Mouse (Mus musculus): Measurements from ENCODE around the gene Efcab9.
A peak's percentile ranks its signal among the peaks of the same experiment; 100 is the strongest.
"Not testable (repeated sequence)": the region's sequence is repeated elsewhere in the genome, so short reads cannot be mapped to it uniquely, and the experiment has no call there.

Gene Efcab9

DNA sequence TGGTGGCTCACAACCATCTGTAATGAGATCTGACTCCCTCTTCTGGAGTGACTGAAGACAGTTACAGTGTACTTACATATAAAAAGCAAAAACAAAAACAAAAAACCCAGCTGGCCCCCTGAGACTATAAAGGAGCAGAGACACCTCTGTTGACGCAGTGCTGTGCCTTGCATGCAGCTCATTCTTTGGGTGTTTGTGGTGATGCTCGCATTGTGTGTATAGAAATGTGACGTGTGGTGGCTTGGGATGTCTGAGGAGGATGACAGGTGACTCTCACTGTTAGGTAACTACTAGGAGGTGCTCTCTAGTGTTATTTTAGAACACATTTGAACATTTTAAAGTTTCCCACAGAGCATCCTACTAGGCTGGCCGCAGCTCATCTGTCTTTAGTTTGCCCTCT lies 3.8 kb upstream of the Efcab9 start:
- DNase-seq, result no peak

DNA sequence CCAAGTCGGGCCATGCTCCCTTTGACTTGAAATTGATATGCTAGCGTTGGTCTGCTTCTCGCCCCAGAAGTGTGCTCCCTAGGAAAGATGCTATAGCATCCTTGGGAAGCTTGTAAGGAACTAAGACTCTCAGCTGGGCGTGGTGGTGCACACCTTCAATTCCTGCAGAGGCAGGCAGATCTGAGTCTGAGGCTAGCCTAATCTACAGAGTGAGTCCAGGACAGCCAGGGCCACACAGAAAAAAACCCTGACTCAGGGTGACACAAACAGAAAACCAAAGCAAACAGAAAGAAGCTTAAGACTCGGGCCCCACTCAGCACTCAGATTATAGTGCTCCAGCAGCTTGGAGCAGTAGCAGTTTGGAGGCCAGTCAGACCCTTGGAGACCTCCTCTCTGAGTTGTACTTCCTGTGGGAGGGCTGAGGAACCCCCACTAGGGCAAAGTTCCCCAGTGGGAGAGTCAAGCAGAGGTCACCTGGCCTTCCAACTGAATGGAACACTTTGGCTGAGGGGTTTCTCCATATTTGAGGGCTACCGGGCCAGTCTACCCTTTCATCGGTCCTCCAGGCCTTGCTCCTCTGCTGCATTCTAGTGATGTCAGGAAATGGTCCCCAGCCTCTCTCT lies 2.7 kb upstream of the Efcab9 start:
- DNase-seq, result no peak

DNA sequence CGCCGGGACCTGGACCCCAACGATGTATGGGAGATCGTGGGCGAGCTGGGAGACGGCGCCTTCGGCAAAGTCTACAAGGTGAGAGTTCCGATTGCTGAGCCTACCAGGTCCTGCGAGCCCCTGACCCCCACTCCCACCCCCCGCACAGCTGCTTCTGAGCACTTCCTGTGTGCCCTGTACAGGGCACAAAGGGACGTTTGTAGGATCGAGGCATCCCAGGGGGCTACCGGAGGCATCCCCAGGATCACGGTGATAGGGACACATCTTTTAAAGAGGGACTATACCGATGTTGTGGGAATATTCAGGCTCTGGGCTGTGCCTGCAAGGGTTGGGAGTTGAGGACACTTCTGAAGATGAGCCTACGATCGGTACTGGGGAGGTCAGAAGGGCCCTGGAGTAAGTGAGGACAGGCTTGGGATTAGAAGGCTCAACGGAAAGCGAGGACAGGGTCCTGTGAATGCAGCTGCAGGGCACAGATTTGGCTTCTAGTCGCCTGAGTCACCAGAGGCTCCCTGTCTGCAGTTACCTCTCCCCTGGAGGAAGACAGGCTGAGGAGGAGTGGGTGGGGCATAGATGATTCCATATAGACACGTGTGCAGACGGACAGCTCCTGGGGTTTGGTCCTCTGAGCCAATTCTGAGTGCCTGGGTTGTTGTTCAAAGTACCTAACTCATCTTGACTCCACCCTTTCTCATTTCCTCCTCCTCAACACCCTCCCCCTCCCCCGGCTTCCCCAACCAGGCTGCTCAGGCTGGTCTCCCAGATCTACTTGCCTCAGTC lies 1.8 kb upstream of the Efcab9 start:
- DNase-seq, result peak; percentile 36 to 40

DNA sequence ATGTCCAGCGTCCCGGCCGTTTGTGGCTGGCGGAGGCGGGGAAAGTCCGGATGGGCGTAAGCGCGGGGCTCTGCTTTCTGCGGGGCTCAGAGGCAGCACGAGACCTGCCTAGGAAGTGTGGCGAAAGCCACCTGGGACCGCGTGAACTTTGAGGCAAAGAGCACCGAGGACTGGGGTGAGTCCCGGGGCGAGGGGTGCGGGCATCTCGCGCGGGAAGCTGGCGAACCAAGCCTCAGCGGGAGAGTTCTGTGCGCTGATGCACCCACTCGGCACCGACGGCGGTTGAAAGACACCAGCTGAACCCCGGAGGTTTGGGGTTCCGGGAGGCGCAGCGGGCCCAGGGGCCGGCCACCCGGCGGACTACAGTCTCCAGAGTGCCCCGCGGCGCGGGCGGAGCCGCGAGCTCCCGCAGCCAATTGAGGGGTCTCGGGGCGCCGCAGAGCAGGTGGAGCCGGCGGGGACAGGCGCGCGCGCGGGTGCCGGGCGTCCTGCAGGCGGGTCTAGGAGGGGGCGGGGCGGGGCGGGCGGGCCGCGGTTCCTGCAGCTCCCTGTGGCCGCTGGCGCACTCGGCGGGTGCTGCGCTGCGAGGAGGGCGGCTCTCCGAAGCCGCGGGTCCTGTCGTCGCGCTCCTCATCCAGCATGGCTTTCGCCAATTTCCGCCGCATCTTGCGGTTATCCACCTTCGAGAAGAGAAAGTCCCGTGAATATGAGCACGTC lies 1.0 kb upstream of the Efcab9 start, which contains the start of gene Stk10:
Stk10 (plus strand) TSS at position 541 of the 717 bp plus-strand sequence.
- DNase-seq, result peak; percentile 80 to 90

DNA sequence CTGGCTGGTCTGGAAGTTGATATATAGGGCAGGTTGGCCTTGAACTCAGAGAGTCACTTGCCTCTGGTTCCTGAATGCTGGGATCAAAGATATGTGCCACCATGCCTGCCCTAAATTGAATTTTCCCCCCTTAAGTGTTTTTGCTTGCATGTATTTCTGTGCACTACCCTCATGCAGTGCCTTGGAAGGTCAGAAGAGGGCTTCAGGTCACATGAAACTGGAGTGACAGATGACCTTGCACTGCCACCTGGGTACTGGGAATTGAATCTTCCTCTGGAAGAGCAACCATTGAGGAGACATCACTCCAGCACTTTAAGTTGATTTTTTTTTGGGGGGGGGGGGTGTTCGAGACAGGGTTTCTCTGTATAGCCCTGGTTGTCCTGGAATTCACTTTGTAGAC lies 1.7 kb downstream of the Efcab9 start:
- no peak for DNase-seq

DNA sequence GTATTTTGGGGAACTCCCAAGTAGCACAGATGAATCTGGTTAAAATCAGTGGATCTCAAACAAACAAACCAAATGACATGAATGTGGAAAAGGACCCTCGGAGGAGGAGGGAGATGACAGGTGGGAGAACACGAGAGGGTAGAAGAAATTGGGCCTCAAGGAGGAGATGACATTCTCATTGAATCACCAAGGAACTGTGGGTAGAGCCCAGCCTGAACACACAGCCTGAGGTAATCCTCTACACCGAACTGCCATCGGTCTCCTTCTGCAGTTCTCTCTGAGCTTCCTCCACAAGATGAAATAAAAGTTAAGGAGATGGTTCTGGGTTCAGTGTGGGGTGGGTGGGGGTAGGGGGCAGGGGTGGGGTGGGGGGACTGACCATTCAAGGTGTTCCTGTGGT lies 4.9 kb downstream of the Efcab9 start:
- DNase-seq, result no peak

DNA sequence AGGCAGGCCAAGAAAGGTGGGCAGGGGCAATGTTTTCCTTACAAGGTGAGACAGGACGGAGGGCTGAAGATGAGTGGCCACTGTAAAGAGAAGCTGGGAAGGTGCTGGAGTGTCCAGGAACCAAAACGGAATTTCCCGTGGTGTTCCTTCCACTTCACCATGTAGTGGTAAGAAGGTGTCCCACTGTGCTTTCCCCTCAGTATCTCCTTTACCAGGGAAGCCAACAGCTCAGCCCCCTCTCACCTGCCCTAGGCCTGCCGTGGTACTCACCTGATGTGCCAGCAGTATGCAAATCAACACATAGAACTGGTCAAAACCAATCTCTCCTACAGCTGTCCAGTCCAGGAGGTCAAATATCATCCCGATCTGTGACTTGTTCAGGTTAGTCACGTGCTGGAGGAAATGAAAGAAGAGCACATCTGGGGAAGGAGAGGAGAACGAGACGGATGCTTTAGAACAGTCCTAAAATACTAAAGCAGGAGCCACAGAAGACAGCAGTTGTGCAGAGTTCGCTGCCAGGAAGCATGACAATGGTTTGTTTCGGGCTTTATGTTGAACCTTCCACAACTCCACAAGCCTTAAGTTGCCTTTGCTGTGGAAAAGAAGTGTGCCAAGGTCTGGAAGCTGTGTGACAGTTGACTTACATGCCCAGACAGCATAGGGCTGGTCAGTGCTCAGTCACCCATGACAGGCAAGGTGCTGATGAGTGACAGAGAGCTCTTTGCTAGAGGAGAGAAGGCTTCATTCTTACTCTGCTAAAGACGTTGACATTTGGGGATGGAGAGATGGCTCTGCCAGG lies 7.6 kb downstream of the Efcab9 start:
- no peak for DNase-seq

DNA sequence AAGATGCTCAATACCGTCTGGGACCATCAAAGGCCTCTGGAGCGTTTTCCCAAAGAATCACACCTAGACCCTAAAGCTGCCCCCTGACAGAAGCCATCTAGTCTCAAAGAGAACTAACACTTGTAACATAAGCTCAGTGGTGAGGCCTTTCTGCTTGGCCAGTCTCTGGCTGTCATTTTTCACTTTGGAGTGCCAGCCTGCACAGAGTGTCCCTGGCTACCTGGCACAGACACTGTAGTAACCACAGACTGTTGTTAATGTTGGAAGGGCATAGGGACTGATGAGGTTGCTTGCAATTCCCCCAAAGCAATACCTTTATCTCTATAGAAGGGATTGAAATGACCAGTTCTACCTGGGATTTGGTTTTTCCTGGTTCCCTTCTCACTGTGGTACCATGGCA lies 10.6 kb downstream of the Efcab9 start:
- DNase-seq, result peak in 1 of 2 experiments; percentile 34

DNA sequence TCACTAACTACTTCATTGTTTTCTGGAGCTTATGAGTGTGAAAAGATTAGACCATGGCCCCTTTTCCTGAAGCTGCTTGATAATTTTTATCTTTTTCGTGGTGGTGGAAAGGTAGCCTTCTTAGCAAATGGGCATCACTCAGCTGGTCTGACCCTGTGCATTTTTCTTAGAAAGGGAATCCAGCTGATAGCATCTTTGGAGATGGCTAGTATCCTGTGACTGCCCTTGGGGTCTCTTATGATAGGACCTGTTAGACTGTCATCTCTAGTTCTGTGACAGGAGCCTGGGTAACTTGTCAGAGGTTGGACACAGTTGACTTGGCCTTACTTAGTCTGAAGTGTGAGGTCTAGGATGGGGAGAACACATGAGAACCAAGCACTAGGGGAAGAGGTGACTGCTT lies 12.5 kb downstream of the Efcab9 start:
- DNase-seq, result no peak

DNA sequence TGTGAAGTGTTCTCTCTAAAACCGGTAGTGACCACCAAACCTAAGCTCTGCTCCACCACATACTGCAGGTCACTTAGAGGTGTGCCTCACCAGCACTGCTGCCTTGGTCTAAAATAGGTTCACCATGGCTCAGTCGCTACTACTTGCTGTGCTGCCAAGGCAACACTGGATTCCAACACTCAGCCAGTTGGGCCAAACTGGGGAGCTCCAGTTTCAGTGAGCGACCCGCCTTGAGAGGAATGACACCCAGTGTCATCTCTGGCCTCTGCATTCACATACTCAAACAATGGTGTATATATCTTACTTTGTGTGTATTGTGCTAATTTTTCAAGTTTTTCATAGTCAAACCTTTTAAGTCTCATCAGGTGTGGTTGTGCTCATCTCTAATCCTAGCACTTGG lies 13.1 kb downstream of the Efcab9 start:
- DNase-seq, result no peak

DNA sequence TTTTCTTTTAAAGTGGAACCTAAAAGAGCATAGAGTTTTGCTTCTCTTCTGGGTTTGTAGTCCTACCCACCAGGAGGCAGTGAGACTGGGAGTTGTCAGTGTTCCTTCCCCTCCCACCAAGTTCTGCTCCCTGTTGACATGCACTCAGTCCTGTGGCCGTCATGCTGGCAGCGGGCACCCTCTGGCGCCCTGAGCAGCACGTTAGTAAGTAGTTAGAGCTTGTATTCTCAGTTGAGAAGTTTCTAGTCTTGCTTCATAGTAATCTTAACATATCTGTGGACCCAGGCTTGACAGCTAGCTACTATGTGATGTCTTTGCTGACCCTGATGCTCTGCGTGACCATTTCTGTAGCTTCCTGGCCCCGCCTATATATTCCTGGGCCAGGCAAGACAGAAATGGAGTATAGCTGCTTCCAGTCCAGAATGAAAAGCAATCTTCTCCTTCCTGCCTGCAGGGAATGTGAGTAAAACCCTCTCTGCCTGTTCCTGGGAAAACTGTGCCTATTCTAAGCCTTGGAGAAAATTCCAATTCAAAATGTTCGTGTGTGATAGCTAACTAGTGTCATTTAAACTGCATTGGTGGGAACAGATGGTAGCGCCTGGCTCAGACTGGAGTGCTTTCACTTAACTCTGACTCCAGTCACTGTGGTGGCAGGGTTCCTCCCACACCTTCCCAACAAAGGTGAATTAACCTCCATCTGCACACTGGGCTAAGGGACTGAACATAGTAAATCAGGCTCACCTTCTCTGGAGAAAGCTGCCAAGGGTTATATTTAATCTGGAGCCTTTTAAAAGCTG lies 14.8 kb downstream of the Efcab9 start:
- DNase-seq, result peak; percentile 52 to 61

DNA sequence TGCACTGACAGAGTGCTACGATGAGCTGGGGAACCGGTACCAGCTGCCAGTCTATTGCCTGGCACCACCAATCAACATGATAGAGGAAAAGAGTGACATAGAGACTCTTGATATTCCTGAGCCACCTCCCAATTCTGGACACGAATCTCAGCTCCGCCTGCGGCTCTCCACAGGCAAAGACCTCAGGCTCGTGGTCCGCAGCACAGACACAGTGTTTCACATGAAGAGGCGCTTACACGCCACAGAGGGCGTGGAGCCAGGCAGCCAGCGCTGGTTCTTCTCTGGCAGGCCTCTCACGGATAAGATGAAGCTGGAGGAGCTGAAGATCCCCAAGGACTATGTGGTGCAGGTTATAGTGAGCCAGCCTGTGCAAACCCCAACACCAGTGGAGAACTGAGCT lies 15.8 kb downstream of the Efcab9 start:
- peak; percentile 40 to 42 for DNase-seq

DNA sequence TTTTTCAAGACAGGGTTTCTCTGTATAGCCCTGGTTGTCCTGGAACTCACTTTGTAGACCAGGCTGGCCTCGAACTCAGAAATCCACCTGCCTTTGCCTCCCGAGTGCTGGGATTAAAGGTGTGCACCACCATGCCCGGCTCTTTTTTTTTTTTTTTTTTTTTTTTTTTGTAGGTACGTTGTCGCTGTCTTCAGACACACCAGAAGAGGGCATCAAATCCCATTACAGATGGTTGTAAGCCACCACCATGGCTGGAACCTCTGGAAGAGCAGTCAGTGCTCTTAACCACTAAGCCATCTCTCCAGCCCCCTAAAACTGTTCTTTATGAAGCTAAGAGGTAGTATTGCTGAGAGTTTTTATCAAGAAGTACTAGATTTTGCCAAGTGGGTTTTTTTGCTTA lies 17.0 kb downstream of the Efcab9 start:
- not testable (repeated sequence) for DNase-seq

DNA sequence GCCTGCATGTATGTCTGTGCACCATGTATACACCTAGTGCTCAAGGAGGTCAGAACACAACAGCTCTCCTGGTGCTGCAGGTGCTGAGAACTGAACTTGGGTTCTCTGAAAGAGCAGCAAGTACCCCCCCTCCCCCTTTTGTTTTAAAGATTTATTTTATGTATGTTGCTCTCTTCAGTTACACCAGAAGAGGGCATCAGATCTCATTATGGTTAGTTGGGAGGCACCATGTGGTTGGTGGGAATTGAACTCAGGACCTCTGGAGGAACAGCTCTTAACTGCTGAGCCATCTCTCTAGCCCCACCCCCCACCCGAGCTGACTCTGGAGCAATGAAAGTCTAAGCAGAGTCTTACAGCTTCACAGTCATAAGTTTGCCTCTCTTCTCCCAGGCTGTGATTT lies 21.0 kb downstream of the Efcab9 start:
- no peak for DNase-seq

DNA sequence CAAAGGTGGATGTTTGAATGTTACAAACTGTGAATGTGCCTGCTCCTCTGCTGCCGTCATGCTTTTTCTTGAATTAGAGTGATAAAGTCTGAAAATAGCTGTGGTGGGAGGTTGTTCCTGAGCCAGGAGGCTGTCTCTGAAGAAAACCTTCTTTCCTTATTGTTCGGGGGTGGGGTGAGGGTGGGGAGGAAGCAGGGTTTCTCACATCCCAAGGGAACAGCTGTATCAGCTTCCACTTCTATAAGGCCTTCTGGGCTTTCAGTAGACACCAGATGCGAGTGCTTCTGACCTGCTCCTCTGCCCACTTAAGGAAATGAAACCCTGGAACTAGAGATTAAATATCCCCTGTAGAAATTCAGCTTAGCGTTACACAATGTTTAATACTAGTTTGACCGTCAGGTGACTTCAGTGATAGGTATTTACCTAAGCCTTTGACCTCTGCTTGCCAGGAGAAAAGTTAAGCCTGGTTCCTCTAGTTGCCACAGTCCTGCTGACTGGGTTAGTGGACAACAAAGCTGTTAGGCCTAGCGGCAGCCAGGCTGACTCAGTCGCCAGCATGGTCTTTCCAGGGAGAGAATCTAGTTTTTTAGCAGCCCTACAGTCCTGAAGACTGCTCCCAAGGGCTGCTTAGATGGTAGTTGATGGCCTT lies 26.7 kb downstream of the Efcab9 start:
- DNase-seq, result no peak

DNA sequence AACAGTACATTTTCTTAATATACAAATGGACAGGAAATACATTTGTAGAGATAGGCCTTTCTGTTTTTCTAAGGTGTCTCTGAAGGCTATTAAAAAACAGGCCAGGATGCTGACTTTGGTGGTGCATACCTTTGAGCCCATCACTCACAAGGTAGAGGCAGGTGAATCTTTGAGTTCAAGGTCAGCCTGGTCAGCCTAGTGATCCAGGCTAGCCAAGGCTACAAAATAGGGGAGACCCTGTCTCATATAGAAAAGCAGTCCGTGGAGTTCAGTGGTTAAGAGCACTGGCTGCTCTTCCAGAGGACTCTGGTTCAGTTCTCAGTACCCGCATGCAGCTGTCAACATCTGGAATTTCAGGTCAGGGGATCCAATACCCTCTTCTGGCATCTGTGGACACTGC lies 28.2 kb downstream of the Efcab9 start:
- DNase-seq, result no peak

DNA sequence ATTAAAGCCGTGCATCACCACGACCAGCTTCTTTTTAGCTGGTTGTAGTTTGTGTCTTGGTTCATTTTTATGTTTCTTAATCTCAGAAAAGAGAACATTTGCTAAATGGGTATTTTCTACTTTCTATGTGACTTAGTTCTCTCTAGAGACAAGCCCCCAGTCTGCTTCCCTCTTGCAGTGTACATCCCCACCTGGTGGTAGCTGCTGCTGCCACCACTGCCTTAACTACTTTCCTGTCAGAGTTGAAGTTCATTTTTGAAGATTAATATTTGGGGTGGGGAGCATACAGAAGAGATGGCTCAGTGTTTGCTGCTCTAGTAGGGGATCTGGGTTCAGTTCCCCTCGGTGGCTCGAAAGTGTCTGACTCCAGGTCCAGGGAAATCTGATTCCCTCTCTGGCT lies 31.9 kb downstream of the Efcab9 start:
- DNase-seq, result no peak

DNA sequence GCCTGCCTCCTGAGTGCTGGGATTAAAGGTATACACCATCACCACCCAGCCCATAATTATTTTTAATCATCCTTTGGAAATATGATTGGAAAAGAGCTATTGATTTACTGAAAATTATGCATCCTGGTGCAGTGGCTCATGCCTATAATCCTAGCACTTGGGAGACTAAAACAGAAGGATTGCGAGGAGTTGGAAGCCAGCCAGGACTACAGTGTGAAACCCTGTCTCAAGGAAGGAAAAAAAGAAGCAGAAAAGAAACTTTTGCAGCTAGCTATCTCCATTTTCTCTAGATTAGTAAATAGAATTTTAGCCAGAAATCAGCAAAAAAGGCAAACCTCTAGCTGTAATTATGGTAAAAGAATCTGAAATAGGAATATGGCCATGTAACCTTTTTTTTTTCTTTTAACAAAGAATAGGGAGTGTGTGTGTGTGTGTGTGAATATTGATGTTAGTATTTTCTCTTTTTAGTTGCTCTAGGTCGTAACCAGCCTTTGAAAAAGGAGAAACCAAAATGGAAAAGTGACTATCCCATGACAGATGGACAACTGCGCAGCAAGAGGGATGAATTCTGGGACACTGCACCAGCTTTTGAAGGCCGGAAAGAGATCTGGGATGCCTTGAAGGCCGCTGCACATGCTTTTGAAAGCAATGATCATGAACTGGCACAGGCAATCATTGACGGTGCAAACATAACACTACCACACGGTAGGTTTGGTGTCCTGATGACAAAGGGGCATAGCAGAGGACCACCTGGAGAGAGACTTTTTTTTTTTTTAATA lies 32.9 kb downstream of the Efcab9 start:
- DNase-seq, result peak; percentile 77 to 79

DNA sequence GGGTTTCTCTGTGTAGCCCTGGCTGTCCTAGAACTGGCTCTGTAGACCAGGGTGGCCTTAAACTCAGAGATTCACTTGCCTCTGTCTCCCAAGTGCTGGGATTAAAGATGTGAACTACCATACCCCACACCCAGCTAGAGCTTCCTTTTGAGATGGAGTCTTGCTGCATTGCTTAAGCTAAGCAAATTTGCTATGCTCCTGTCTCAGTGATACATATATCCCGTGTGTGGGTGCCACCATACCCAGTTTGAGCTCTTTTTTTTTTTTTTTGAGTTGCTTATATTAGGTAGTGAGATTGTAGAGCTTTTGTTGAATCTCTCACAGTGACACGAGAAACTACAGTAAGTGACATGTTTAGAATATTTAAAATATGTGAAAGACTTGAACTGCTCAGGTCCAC lies 36.6 kb downstream of the Efcab9 start:
- no peak for DNase-seq

DNA sequence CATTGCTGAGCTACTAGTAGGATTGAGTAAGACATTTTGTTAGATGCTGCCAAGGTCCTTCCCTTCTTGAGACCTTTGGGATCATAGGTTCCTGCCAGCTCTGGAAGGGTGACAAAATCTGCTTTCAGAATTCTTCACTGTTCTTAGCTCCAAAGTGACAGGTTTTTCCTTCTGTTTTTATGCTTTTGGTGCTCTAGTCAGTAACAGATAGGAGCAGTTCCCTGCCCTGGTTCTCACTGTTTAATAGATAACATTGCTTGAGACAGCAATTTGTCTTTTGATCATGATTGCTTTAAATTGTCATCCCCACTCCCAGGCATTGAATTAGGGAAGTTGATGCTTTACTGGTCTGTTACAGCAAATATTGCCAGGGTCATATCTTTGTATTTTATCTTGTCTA lies 38.6 kb downstream of the Efcab9 start:
- peak; percentile 20 to 31 for DNase-seq

DNA sequence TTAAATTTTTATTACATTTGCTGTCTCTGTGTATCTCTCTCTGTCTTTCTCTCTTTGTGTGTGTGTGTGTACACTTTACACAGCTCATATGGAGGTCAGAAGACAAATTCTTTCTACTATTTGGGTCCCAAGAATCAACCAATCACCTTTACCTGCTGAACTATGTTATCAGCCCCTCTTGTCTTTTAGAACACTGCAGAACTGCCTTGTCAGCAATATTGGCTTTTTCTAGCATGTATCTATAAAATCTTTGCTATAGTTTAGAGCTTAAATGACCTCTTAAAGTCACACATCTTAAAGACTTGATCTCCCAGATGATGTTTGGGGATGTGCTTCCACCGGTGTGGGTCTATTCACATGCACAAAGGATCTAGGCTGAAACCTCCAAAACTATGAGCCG lies 40.8 kb downstream of the Efcab9 start:
- no peak for DNase-seq
